Mouse (Mus musculus) CD8-positive naive resting alpha-beta T cell, adult 2 months (primary cell): ENCODE results near the gene C1ql4.

Experiments
- DNase-seq, 2 experiments: peaks; one replicate each; pipeline ENCODE4 v3.0.0; 2022; ENCODE audit warnings: low read depth in 2 of 2, low spot score in 2 of 2

Gene C1ql4

DNA sequence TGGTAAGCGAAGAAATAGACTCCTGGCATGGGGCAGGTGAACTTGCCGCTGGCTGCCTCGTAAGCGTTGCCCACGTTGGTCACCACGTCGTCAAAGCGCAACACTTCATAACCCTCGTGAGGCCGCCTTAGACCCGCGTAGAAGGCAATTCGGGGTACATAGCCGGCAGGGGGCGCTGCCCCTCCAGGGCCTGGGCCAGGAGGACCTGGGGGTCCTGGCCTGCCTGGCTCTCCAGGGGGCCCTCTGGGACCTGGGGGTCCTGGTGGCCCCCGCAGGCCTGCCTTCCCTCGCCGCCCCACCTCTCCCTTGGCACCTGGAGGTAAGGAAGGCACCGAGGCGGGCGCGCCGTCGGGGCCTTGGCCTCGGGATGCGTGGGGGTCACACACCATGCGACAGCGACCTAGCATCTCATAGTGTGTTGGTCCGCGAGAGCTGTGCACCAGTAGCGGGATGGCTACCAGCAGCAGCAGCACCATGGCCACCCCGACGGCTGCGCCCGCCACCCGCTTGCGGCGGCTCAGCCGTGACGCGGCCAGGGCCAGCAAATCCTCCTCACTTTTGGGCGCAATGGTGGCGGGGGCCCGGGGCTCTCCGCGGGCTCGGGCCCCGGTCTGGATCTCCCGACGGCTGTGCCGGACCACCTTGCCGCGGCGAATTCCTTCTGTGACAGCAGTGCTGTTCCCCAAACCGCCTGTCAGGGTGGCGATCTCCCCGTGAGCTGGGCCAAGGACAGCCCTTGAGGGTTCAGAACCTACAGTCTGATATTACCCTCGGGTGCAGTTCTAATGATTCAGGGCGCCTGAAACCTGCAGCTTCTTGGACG, at the start of gene C1ql4:
Gene C1ql4 (minus strand): TSS at position 565 of the 823 bp plus-strand sequence.
- peak; percentile 35 to 46 for DNase-seq

DNA sequence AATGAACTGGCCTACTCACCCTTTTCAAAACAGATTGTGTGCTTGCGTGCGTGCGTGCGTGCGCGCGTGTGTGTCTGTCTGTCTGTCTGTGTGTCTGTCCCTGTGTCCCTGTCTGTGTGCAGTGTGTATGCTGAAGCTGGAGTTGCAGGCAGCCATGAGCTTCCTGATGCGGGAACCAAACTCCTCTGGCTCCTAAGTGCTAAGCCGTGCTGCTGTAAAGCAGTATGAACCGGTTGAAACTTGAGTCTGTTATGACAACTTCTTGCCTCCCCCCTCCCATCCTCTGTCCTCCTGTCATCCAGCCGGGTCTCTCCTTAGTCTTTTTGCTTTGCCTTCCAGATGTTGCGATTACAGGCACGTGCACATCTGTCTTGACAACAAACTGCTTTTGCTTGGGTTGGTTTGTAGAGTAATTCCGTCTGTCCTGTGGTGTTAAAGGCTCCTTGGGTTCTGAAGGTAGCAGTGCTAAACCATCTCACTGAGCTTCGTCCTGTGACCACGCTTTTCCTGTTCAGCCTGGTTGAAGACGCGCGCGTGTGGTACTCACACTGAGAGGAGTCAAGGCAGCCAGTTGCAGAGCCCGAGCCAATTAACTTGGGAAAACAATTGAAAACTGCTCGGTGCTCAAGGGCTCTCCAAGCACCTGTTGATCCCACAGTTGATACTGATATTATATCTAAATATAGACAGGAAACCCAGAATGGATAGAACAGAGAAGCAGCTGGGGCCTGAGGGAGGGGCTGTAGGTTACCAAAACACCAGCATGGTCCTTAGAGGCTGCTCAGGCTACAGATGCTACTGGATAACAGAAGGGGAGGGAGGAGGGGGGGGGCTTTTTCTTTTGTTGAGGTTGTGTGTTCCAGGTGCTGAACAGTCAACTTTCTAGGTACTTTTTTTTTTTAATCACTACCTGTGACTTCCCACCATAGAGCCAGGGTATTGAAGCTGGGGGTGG, 42.6 kb upstream of the C1ql4 start:
- no peak for DNase-seq

DNA sequence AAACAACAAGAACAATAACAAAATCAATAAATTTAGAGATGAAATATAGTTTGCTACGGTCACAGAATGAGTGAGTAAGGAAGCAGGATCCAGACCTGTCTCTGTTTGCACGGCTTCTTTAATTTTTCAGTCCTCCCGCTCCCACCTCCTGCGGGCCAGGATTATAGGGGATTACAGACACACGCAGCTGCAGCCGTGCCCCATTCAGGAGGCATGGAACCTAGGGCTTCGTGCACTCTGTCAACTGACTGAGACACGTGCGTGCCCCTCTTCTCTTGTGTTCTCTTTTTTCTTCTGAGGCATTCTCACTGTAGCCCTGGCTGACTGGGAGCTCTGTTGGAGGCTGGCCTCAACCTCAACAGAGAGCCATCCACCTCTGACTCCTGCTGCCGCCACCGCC, 41.8 kb upstream of the C1ql4 start:
- DNase-seq = no peak

DNA sequence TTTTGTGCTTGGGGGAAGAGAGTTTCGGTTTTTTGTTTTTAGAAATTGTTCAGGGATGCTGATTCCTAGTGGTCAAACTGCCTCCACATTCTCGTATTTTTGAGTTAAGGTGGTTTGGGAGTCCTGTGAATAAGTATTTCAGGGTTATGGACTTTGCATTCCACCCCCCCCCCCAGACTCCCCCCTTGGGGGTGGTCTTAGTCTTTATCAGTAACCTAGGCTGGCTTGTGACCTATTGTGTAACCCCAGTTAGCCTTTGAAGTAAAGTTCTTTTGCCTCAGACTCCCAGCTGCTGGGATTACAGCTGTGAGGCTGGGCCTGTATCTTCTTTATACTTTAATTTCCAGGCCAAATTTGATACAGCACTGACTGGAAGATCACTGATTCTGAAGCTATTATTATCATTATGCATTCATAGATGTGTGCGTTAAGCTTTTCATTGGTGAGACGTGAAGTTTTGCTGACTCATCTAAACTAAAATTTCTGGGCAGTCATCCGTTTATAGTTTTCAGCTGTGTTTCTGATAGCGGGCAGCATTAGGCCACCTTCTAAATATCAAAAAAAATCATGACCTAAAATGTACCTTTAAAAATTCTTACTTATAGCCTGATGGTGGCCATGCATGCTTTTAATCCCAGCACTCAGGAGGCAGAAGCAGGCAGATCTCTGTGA, 40.4 kb upstream of the C1ql4 start:
- no peak for DNase-seq

DNA sequence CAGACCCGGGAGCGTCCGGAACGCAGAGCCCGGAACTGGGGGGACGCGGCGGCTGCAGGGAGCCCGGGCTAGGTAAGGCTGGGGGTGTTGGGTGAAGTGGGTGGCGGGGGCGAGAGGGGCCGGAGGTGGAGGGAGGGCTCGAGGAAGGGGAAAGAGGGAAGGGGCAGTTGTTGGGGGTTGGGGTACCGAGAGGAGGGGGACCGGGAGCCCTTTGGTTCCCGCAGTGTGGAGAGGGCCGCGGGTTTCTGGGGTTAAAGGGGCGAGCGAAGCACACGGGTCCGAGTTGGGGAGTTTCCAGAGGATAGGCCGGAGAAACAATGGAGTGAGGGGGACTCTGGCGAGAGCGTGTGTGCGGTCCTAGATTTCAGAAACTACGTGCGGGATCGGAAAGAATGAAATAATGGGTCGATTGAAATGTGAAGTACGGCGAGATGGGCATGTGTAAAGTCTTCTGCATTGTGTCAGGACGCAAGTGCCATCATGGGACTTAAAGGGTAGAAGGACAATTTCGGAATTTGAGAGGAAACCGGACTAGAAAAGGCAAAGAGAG, 39.3 kb upstream of the C1ql4 start:
- no peak for DNase-seq

DNA sequence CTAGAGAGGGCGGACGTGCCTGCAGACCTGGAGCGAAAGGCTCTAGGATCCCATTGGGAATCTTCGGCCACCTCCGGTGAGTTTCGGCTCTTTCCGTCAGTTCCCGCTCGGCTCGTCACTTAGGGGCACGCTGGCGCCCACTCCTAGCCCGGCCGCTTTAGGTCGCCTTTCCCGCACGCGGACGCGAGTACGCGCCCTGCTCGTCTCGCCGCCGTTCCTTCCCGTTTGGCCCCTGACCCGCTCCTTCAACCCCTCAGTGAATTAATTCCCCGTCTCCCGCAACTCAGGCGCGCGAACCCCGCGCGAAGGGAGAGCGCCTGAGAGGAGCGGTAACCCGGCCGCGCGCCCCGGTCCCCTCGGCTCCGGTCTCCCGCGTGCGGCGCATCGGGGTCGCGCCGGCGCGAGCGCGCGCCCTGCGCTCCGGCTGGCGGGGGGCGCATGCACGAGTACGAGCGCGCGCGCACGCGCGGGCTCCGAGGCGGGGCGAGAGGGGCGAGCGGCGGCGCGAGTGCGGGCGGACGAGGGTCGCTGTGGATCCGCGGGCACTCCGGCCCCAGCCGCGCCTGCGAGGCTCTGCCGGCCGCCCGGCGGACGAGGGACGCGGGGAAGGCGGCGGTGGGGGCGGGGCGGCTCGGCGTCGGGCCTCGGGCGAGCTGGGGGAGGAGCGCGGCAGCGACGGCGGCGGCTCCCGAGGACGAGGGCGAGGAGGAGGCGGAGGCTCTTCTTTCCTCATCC, 38.6 kb upstream of the C1ql4 start:
- DNase-seq = peak in 1 of 2 experiments; percentile 9

DNA sequence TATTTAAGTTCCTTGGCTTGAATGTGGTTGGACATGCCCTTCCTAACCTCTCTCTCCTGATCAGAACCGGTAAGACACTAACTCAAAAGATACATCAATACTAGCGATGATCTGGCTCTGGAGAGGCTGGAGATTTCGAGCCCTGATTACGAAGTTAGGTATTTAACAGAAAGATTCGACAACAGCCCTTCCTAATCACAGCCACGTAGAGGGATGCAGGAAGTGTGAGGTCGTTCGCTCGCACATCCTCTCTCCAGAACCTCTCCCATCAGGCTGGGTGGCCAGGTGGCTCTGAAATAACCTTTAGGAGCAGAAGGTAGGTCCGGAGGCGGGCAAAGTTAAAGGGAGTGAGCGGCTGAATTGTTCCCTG, 38.1 kb upstream of the C1ql4 start, which contains the start of gene Spats2:
Gene Spats2 (plus strand): TSS at position 206 of the 370 bp plus-strand sequence.
- DNase-seq = peak in 1 of 2 experiments; percentile 19

DNA sequence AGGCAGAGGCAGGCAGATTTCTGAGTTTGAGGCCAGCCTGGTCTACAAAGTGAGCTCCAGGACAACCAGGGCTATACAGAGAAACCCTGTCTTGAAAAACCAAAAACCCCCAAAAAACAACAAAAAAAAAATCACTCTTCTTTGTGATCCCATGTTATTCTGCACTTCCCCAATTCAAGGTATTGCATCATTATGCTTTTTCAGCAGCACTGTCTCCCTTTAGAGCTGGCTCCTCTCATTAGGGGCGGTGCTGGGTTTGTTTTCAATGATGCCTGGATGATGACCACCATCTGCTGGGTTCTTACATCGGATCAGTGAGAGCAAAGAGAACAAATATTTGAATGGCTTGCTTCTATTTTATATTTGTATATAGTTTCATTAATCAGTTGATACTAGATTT, 35.0 kb upstream of the C1ql4 start:
- no peak for DNase-seq

DNA sequence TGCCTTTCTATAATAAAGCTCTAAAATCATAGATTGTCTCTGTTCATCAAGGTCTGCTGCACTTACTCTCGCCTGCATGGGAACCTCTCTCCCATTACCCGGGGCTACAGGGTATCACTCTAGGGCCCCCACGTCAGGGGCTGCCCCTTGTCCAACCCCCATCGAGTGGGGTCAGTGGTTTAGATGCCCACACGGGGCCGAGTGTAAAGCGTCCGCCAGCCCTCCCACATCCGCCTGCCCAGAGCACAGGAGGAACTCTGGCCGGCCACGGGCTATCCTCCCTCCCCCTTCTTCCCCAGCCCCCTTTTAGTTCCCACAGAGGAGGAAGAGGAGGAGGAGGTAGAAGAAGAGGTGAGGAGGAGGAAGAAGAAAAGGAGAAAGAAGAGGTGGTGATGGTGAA, 33.2 kb upstream of the C1ql4 start:
- DNase-seq = no peak

DNA sequence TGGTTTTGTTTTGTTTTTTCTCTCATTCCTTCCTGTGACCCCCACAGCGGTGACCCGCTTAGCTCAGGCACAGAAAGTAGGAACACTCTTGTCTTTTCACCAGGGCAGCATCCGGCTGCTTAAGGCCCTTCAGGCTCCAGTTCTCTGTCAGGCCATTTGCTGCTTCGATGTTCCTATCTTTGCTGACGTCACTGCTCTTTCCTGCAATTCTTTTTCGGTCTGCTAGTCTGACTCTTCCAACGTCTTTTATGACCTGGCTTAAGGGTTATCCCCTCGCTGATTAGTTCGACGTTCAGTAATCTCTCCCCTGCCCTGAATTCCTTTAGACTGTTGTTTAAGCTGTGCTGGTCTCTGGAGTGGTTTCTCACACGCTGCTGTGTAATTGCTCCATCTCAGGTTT, 28.9 kb upstream of the C1ql4 start:
- DNase-seq = no peak

DNA sequence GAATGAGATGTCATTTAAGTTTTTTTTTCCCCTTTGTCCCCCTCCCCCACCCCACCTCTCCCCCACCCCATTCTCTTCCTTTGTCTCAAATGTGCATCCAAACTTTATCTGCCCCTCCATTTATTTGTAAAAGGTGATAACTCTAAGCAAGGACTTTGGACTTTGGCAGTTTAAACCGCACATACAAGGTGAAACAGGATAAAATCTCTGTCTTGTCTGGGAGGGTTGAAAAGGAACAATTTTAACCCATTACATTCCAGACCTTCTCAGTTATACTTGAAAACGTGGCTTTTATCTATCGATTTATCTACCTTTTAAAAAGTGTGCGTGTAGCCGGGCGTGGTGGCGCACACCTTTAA, 27.4 kb upstream of the C1ql4 start:
- no peak for DNase-seq

DNA sequence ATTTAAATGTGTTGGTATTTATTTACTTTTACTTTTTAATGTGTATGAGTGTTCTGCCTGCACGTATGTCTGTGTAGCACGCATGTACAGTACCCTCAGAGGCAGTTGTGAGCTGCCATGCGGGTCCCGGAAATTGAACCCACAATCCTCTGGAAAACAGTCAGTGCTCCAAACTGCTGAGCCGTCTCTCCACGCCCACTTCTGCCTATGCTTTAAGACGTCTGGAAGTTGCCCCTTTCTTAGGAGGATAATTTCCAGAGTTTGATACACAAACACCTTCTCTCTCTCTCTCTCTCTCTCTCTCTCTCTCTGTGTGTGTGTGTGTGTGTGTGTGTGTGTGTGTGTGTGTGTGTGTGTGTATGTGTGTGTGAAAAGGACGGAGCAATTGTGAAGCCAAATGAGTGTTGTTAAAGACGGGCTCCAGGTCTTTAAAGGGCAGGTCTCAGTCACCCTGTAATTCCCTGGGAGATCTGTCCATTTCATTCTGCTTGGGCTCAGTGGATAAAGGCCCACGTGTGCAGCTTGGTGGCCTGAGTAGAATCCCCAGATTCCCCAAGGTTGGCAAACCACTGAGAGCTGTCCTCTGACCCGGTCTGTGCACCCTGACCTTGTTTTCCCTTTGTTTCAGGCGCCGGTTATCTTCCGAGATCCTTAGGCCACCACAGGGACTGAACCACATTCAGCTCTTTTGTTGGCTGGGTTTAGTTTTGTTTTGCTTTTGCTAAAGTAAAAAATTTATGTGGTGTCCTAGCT, 26.9 kb upstream of the C1ql4 start:
- no peak for DNase-seq

DNA sequence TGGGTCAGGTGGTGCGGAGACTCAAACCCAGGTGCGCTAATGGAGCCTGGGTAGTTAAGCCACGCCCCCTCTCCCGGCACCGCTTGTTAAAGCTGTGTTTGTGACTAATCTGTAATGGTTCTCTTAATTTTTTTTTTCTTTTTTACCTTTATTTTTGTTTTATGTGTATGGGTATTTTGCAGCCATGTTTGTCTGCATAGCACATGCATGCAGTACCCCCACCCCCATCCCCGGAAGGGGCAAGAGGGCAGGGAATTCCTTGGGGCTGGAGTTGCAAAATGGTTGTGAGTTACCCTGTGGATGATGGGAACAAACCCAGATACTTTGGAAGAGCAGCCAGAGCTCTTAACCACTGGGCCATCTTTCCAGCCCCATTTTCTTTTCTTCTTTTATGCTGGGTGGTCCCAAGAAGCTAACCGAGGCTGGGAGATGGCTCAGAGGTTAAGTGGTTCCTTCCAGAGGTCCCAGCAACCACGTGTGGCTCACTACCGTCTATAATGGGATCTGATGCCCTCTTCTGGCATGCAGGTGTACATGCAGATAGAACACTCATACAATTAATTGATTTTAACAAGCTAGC, 25.9 kb upstream of the C1ql4 start:
- no peak for DNase-seq

DNA sequence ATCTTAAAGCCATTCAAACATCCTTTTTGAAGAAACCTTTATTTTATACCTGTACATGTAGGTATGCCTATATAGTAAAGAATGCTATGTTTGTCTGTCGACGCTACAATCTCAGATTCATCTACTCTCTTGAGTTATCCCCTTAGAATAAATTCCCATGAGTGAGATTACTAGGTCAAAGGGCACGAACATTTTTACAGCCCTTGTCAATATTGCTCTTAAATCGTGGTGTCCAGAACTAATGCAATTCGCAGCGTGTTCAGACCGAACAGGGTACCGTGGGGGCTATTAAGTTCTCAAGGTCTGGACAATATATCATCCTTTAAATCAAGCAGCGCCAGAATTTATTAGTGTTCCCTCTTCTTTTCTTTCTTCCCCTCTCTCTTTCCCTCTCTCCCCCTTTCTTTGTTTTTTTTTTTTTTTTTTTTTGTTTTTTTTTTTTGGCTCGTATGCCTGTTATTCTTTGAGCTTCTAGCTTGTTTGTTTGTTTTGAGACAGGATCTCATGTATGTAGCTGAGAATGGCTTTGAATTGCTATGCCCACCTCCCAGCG, 25.3 kb upstream of the C1ql4 start:
- DNase-seq = no peak

DNA sequence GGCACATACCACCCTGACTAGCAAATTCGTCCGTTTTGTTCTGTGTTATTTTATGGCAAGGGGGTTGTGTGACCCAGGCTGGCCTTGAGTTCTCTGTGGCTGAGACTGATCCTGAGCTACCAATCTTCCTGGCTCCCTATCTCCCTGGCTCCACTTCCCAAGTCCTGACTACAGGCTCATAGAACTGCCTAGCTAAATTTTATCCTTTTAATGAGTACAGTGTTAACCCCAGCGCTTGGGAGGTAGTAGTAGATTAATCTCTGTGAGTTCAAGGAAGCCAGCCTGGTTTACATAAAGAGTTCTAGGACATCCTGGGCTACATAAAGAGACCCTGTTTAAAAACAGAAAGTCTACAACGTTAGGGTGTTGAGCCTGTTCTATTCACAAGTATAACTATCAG, 24.2 kb upstream of the C1ql4 start:
- DNase-seq = no peak

DNA sequence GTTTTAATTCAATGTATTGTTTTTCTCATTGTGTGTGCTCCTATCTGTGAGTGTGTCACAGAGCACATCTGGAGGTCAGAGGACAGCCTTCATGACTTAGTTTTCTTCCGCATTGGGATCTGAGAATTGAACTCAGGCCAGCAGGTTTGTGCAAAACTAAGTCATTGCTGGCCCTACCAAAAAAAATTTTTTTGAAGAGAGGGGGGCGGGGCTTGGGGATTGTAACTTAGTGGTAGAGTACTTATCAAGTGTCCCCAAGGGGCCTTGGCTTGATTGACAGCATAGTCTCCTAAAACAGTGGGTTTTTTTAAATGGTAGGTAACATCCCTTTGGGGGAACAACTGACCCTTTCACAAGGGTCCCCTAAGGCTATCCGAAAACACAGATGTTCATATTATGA, 23.5 kb upstream of the C1ql4 start:
- no peak for DNase-seq

DNA sequence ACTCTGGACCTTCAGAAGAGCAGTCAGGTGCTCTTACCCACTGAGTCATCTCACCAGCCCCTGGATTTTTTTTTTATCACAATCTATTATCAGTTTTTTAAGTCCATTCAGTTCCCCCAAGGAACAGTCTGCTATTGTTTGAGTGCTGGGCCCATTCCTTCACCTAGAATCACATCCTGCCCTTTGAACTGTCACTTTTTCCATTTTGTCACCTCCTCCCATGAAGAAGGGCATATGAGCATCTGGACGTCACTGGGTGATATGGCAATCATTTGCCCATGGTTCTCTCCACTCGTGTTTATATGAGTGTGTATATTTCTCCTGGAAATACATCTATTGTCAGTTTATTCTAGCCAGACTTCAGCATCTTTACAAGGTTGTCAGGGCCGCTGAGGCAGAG, 20.2 kb upstream of the C1ql4 start:
- DNase-seq = no peak

DNA sequence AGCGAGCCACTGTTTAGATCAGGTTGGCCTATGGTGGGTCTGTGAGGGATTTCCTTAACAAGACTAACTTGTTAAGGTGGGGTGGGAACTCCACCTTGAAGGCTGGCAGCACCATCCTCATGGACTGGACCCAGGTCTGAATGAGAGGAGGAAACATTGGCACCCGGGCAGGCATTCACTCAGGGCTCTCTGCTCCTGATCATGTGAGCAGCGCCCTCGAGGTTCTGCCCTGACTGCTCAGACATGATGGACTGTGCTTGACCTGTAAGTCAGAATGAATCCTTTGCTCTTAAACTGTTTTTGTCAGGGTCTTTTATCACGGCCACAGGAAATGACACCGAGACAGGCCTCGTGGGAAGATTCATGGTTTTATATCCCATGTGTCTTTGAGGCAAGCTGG, 17.6 kb upstream of the C1ql4 start:
- DNase-seq = no peak

DNA sequence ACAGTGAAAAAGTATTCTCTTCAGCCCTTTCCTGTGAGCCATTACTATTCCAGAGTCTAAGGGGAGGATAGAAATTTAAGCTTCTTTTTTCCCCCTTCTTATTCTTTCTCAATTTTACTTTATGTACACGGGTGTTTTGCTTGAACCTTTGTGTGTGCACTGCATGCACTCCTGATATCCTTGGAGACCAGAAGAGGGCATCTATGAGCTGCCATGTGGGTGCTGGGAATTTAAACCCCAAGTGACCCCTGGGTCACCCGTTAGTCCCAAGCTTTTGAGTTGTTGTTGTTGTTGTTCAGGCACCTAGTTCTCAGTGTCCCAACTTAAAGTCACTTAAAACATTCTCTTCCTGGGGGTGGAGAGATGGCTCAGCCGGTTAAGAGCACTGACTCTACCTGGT, 12.4 kb upstream of the C1ql4 start:
- DNase-seq = no peak
